Mouse (Mus musculus) small intestine, adult 2 months (tissue): ENCODE results near the gene 4930404N11Rik.

Experiments
- CTCF ChIP-seq: fragments of 200-500 bp; IDR thresholded peaks from 2 replicates; pipeline ENCODE4 v1.5.1; 2012; ENCODE audit warnings: low read depth, mild to moderate bottlenecking, control low read depth, inconsistent platforms, low read length, moderate library complexity, mixed read lengths; ENCODE audit not compliant: insufficient replicate concordance, insufficient read length; ENCODE audit errors: extremely low read depth
- POLR2A ChIP-seq: fragments of 200-500 bp; IDR thresholded peaks from 2 replicates; pipeline ENCODE4 v1.6.1; 2012; ENCODE audit warnings: low read depth, mild to moderate bottlenecking, control low read depth, inconsistent platforms, low read length, moderate library complexity

DNA sequence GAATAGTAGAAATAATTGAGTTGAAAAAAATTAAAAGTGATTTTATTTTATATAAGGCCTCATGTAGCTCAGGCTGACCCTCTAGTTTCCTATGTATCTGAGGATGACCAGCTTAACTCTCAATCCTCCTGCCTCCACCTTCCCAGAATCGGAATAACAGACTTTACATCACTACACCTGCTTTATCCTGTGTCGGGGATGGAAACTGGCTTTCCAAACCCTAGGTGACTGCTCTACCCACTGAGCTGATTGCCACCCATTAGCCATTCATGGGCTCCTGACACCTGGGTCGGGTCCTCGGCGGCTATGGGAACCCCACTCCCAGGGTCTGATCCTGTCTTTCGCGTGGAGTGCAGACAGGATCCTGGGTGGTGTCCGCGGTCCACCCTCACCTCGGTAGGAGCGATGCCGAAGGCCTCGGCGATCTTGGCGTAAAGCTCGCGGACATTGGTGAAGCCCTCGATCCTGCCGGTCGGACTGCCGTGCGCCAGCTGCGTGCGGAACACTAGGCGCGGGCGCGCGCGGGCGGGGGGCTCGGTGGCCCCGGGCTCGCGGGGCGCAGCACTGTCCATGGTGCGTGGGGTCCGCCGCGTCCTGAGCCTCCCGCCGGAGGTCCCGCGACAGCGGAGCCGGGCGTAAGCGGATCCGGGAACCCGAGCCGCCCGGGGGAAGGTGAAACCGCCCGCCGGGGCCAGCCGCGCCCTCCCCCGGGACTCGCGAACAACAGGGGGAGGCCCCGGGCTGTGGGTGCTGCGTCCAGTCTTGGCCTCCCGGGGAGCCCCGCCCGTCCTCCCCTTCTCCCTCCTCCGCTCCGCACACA is 22.7 kb downstream of the 4930404N11Rik start, which contains the start of gene Gipc3:
- TF ChIP-seq CTCF: no peak
- no peak for TF ChIP-seq POLR2A
